Mouse (Mus musculus): ENCODE data around the gene B3gnt8. TPM values are rescaled to one million over a fixed set of nuclear protein-coding genes. Genes with fewer than 3 reads are reported as not detected.

B3gnt8 gene
- total and polyA plus RNA-seq, 3 experiments = 0.46 to 1.6 TPM; not detected in 1

DNA sequence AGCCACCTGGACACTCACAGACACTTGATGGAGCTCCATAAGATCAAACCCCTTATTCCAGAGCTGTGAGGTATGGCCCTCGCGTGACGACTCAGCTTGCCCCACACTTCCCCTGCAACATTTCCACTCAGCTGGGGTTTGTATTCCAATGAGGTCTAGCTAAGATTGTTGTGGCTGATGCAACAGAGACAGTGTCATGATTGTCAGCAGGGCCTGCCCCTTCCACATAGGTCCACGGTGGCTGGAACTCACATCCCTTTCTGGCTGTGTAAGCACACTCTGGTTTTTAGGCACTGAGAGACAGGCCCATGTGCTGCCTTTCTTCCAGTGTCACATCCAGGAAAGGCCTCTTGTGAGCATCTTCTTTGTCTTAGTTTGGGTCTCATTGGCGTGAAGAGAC lies 41.8 kb upstream of the B3gnt8 start:
- Histone ChIP-seq H3K9ac (ENCODE audit: control insufficient read depth, low read depth, low read length, poor library complexity, severe bottlenecking) (no peak overlapping the region), H3K36me3 (ENCODE audit: control insufficient read depth in 1 of 2, insufficient read depth in 2 of 2, low read length in 2 of 2) (no peaks in the 10 kb centered on the region), H3K27me3 (ENCODE audit: control insufficient read depth in 1 of 2, insufficient read depth in 2 of 2, low read length in 2 of 2) (no peaks in the 10 kb centered on the region), H3K27ac (ENCODE audit: control insufficient read depth, low read depth, low read length) (no peak overlapping the region), H3K4me1 (ENCODE audit: control insufficient read depth in 1 of 2, insufficient read depth in 2 of 2, low read length in 2 of 2) (no peaks in the 10 kb centered on the region), H3K79me2 (ENCODE audit: control insufficient read depth, insufficient read depth, low read length, poor library complexity) (no peaks in the 10 kb centered on the region), H3K9me3 (replicated peaks; ENCODE audit: insufficient read depth, low read length) (no peaks in the 10 kb centered on the region), H3K4me3 (ENCODE audit: control insufficient read depth in 1 of 2, insufficient read depth in 1 of 2, low read depth in 2 of 2, low read length in 2 of 2) (no peak overlapping the region)
- TF ChIP-seq ZMIZ1 (IDR thresholded peaks at IDR 0.05; ENCODE audit: low read depth, low read length) = no peak
- no peak for TF ChIP-seq MAX (IDR thresholded peaks at IDR 0.05; ENCODE audit: low read length)
- no peak for TF ChIP-seq EP300 (IDR thresholded peaks at IDR 0.05; ENCODE audit: low read depth in 1 of 2, low read length in 2 of 2)
- TF ChIP-seq ZC3H11A (IDR thresholded peaks at IDR 0.05; ENCODE audit: low read depth, low read length) = no peak
- no peak for TF ChIP-seq NELFE (IDR thresholded peaks at IDR 0.05; ENCODE audit: low read depth, low read length)
- no peak for TF ChIP-seq USF2 (IDR thresholded peaks at IDR 0.05; ENCODE audit: borderline replicate concordance in 1 of 2, insufficient read depth in 1 of 2, low read depth in 1 of 2, low read length in 2 of 2)
- TF ChIP-seq MYB (IDR thresholded peaks at IDR 0.05; ENCODE audit: low read depth, low read length) = no peak
- no peak for TF ChIP-seq POLR2AphosphoS2 (IDR thresholded peaks at IDR 0.05; ENCODE audit: low read length)
- TF ChIP-seq USF1 (IDR thresholded peaks at IDR 0.05; ENCODE audit: low read depth, low read length) = no peak
- no peak for TF ChIP-seq SMC3 (IDR thresholded peaks at IDR 0.05; ENCODE audit: low read depth, low read length)
- no peak for TF ChIP-seq CHD2 (IDR thresholded peaks at IDR 0.05; ENCODE audit: low read length)
- no peak for TF ChIP-seq MXI1 (IDR thresholded peaks at IDR 0.05; ENCODE audit: low read depth, low read length)
- no peak for TF ChIP-seq RAD21 (IDR thresholded peaks at IDR 0.05; ENCODE audit: low read depth, low read length)
- DNase-seq (ENCODE audit: low read depth, low spot score) = no peak

DNA sequence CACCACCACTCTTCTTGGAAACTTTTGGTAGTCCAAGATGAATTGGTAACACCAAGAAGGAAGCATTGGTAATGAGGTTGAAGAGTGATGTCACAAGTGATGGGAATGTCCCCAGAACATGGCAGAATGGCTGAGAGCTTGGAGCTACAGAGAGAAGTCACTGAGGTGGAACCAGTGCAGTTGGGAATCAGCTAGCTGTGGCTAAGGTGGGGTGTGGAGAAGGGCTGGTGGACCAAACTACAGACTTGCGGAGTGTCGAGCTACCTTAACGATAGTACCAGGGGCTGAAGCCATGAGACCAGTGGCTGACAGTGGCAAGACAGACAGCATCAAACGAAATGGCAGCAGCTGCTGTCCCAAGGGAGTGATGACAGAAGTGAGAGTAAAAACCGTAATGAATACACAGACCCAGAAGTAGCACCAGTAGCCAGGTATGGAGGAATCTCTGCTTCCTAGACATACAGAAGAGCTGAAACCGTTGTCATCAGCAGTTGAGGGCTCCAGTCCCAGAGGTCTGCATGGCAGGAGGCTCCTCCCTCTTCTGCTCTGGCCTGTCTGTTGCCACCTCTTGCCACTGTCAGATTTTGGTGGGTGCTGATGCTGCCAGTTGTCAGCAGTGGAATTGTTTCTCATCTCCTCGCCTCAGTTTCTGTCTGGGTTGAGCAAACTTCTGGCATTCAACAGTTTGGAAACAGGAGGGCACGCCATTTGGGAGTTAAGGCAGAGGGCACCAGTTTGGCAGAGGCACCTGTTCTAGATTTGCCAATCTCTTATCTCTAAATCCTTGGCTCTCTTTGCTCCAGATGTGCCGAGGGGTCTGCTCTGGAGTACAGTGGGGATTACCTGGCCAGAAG lies 40.9 kb upstream of the B3gnt8 start:
- Histone ChIP-seq H3K27ac (ENCODE audit: control insufficient read depth, low read depth, low read length) (no peak overlapping the region), H3K79me2 (ENCODE audit: control insufficient read depth, insufficient read depth, low read length, poor library complexity) (no peaks in the 10 kb centered on the region), H3K9ac (ENCODE audit: control insufficient read depth, low read depth, low read length, poor library complexity, severe bottlenecking) (no peak overlapping the region), H3K36me3 (ENCODE audit: control insufficient read depth in 1 of 2, insufficient read depth in 2 of 2, low read length in 2 of 2) (no peaks in the 10 kb centered on the region), H3K27me3 (ENCODE audit: control insufficient read depth in 1 of 2, insufficient read depth in 2 of 2, low read length in 2 of 2) (no peaks in the 10 kb centered on the region), H3K9me3 (replicated peaks; ENCODE audit: insufficient read depth, low read length) (no peaks in the 10 kb centered on the region), H3K4me3 (ENCODE audit: control insufficient read depth in 1 of 2, insufficient read depth in 1 of 2, low read depth in 2 of 2, low read length in 2 of 2) (no peak overlapping the region), H3K4me1 (ENCODE audit: control insufficient read depth in 1 of 2, insufficient read depth in 2 of 2, low read length in 2 of 2) (no peaks in the 10 kb centered on the region)
- DNase-seq (ENCODE audit: low read depth, low spot score) = no peak
- no peak for TF ChIP-seq ZKSCAN1 (IDR thresholded peaks at IDR 0.05; ENCODE audit: low read depth, low read length)

DNA sequence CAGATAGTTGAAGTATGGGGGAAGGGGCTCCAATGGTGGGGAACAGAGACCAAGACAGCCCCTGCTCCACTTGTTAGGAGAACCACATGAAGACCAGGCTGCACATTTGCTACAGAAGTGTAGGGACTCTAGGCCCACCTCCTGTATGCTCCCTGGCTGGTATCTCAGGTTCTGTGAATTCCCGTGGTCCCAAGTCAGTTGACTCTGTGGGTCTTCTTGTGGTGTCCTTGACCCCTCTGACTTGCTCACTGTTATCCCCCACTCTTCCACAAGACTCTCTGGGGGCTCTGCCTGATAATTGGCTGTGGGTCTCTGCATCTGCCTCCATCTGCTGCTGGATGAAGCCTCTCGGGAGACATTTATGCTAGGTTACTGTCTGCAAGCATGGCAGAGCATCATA lies 35.2 kb upstream of the B3gnt8 start:
- peaks cover 2 to 12% of the 10 kb centered on the region in 2 experiments; a peak in 3 of 4 replicates for H3K4me1 ChIP-seq (ENCODE audit: control insufficient read depth in 1 of 2, insufficient read depth in 2 of 2, low read length in 2 of 2)
- H3K27me3 ChIP-seq (ENCODE audit: control insufficient read depth in 1 of 2, insufficient read depth in 2 of 2, low read length in 2 of 2) = no peaks in the 10 kb centered on the region
- H3K9me3 ChIP-seq (replicated peaks; ENCODE audit: insufficient read depth, low read length) = no peaks in the 10 kb centered on the region
- no peak overlapping the region for H3K9ac ChIP-seq (ENCODE audit: control insufficient read depth, low read depth, low read length, poor library complexity, severe bottlenecking)
- no peak for DNase-seq (ENCODE audit: low read depth, low spot score)
- H3K4me3 ChIP-seq (ENCODE audit: control insufficient read depth in 1 of 2, insufficient read depth in 1 of 2, low read depth in 2 of 2, low read length in 2 of 2) = no peak overlapping the region
- no peak overlapping the region for H3K27ac ChIP-seq (ENCODE audit: control insufficient read depth, low read depth, low read length)
- TF ChIP-seq ZNF384 (IDR thresholded peaks at IDR 0.05; ENCODE audit: low read depth, low read length) = no peak
- TF ChIP-seq NRF1 (IDR thresholded peaks at IDR 0.05; ENCODE audit: insufficient read depth, low read depth, low read length, poor library complexity, severe bottlenecking) = no peak
- no peak for TF ChIP-seq E2F4 (IDR thresholded peaks at IDR 0.05; ENCODE audit: borderline replicate concordance, low read depth, low read length)
- no peak for TF ChIP-seq TBP (IDR thresholded peaks at IDR 0.05; ENCODE audit: low read depth, low read length)
- H3K79me2 ChIP-seq (ENCODE audit: control insufficient read depth, insufficient read depth, low read length, poor library complexity) = no peaks in the 10 kb centered on the region
- H3K36me3 ChIP-seq (ENCODE audit: control insufficient read depth in 1 of 2, insufficient read depth in 2 of 2, low read length in 2 of 2) = peaks cover 0 to 10% of the 10 kb centered on the region in 2 experiments; a peak in 2 of 4 replicates
